Mouse (Mus musculus) spleen, adult 2 months (tissue): Measurements from ENCODE around the gene Pdzd7. TPM values are rescaled to one million over a fixed set of nuclear protein-coding genes. Genes with fewer than 3 reads are reported as not detected.
A peak's percentile ranks its signal among the peaks of the same experiment; 100 is the strongest.

Source experiments
- DNase-seq, 2 experiments: peaks; one replicate each; pipeline versions ENCODE4 v3.0.0 to v3.0.0-alpha.2; 2012 to 2021; ENCODE audit warnings: low spot score in 2 of 2, low read depth in 1 of 2
- H3K27ac ChIP-seq: fragments of 200-500 bp; 2 replicates; pipeline ENCODE4 v1.5.1; 2012; ENCODE audit warnings: low read length, inconsistent platforms; ENCODE audit not compliant: insufficient read depth
- H3K27me3 ChIP-seq: fragments of 200-500 bp; 2 replicates; pipeline ENCODE4 v1.6.1; 2012; ENCODE audit warnings: mild to moderate bottlenecking, moderate library complexity, low read length, inconsistent platforms; ENCODE audit not compliant: control insufficient read depth, insufficient read depth
- H3K36me3 ChIP-seq: fragments of 200-500 bp; 2 replicates; pipeline ENCODE4 v1.6.1; 2012; ENCODE audit warnings: mild to moderate bottlenecking, low read length, inconsistent platforms; ENCODE audit not compliant: control insufficient read depth, insufficient read depth
- H3K4me1 ChIP-seq: fragments of 200-500 bp; 2 replicates; pipeline ENCODE4 v1.6.1; 2011; ENCODE audit warnings: inconsistent platforms; ENCODE audit not compliant: control insufficient read depth, insufficient read depth, insufficient read length
- H3K4me3 ChIP-seq: fragments of 200-500 bp; 2 replicates; pipeline ENCODE4 v1.5.1; 2011; ENCODE audit warnings: mild to moderate bottlenecking, inconsistent platforms; ENCODE audit not compliant: insufficient read depth, insufficient read length; ENCODE audit errors: extremely low read depth
- CTCF ChIP-seq: fragments of 200-500 bp; IDR thresholded peaks from 2 replicates; pipeline ENCODE4 v1.5.1; 2011; ENCODE audit warnings: mild to moderate bottlenecking, inconsistent platforms; ENCODE audit not compliant: insufficient read depth, insufficient read length, insufficient replicate concordance; ENCODE audit errors: extremely low read depth
- POLR2A ChIP-seq: fragments of 200-500 bp; IDR thresholded peaks from 2 replicates; pipeline ENCODE4 v1.6.1; 2011; ENCODE audit warnings: low read depth, low read length, inconsistent platforms
- WGBS: fragments of 180-500 bp; shearing (Covaris S2); methylation state at CpG from one replicate; pipeline ENCODE4 v1.1.7; 2018; 5-methylcytosine and 5-hydroxymethylcytosine counted together
- polyA plus RNA-seq: library from polyadenylated mRNA; depleted of rRNA; stranded (reverse); fragments of >200 nt; gene quantifications from 2 replicates; pipeline ENCODE4 v1.2.3, GENCODE M21; 2012

Gene Pdzd7
- polyA plus RNA-seq, 1 experiment, result 0.04 TPM

GRCm38 (mm10) chr19:45058113-45058839 lies 12.8 kb upstream of the Pdzd7 start:
- TF ChIP-seq POLR2A (no peak; the same call in 1 of the 2 replicates), CTCF (no peak; the same call in 1 of the 2 replicates)
- under 1% methylated on average over 34 of the region's 34 CpGs for WGBS
- peaks cover 3% of the 10 kb centered on the region; the same call in 1 of the 2 replicates for H3K36me3 ChIP-seq
- H3K27me3 ChIP-seq, result no peaks in the 10 kb centered on the region
- peaks cover 8% of the 10 kb centered on the region for H3K4me1 ChIP-seq
- DNase-seq, result peak; percentile 91 to 95
- peak overlapping the region; percentile 90 for H3K27ac ChIP-seq
- H3K4me3 ChIP-seq, result peak overlapping the region; percentile 65

- Histone ChIP-seq H3K36me3 (peaks cover 6% of the 10 kb centered on the region; the same call in 1 of the 2 replicates), H3K27me3 (no peaks in the 10 kb centered on the region), H3K4me3 (peak overlapping the region; percentile 65), H3K4me1 (peaks cover 8% of the 10 kb centered on the region), H3K27ac (peak overlapping the region; percentile 85)
- DNase-seq, result no peak
- WGBS, result 23% methylated on average over 7 of the region's 7 CpGs
- no peak for TF ChIP-seq CTCF
- TF ChIP-seq POLR2A, result no peak
These were observed 12.2 kb upstream of the Pdzd7 start for GRCm38 (mm10) chr19:45057724-45058112.

- 54% methylated on average over 7 of the region's 7 CpGs for WGBS
- Histone ChIP-seq H3K27ac (peak overlapping the region; percentile 39; the same call in 1 of the 2 replicates), H3K4me3 (no peak overlapping the region), H3K36me3 (peaks cover 10% of the 10 kb centered on the region), H3K4me1 (peaks cover 8% of the 10 kb centered on the region), H3K27me3 (no peaks in the 10 kb centered on the region)
- no peak for DNase-seq
- TF ChIP-seq CTCF (no peak), POLR2A (no peak)
These were observed 11.6 kb upstream of the Pdzd7 start for GRCm38 (mm10) chr19:45056908-45057698.

GRCm38 (mm10) chr19:45056364-45056763 lies 10.8 kb upstream of the Pdzd7 start:
- Histone ChIP-seq H3K27ac (no peak overlapping the region), H3K27me3 (no peaks in the 10 kb centered on the region), H3K4me1 (peaks cover 8% of the 10 kb centered on the region), H3K4me3 (no peak overlapping the region), H3K36me3 (peaks cover 10% of the 10 kb centered on the region)
- WGBS, result 43% methylated on average over 4 of the region's 4 CpGs
- DNase-seq, result no peak
- TF ChIP-seq POLR2A (no peak), CTCF (peak; percentile 37; the same call in 1 of the 2 replicates)

- no peak for DNase-seq
- Histone ChIP-seq H3K36me3 (peaks cover 12% of the 10 kb centered on the region), H3K27me3 (no peaks in the 10 kb centered on the region), H3K4me1 (peaks cover 8% of the 10 kb centered on the region), H3K4me3 (no peak overlapping the region), H3K27ac (no peak overlapping the region)
- 80% methylated on average over 6 of the region's 6 CpGs for WGBS
- TF ChIP-seq CTCF, result no peak
- no peak for TF ChIP-seq POLR2A
These were observed 9.6 kb upstream of the Pdzd7 start for GRCm38 (mm10) chr19:45054892-45055690.

- H3K4me3 ChIP-seq, result no peak overlapping the region
- peaks cover 13% of the 10 kb centered on the region for H3K4me1 ChIP-seq
- no peaks in the 10 kb centered on the region for H3K27me3 ChIP-seq
- WGBS, result 94% methylated on average over 8 of the region's 8 CpGs
- DNase-seq, result no peak
- peaks cover 13% of the 10 kb centered on the region for H3K36me3 ChIP-seq
- TF ChIP-seq POLR2A (no peak), CTCF (no peak)
- no peak overlapping the region for H3K27ac ChIP-seq
These were observed 7.9 kb upstream of the Pdzd7 start for GRCm38 (mm10) chr19:45053451-45053850.
